ENCODE assay signal across 13 mouse cellular contexts in the genomic region with DNA sequence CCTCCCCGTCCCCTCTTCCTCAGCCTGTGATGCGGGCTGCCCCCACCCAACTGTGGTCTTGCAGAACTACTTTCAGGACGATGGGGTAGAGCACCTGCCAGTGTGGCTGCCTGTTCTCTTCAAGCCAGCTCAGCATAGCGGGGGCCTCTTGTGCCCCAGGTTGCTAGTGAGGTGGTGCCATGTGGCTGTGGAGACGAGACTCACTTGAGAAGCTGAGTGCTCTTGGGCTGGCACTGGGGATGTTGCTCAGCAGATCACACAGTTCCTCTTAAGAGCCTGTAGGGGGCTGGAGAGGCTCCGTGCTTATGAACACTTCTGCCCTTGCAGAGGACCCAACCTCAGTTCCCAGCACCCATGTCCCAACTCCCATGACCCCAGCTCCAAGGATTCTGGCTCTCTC. TPM values are rescaled to one million over a fixed set of nuclear protein-coding genes. Genes with fewer than 3 reads are reported as not detected.
DNase-seq lines count a peak whose midpoint lies in the region; ATAC-seq and TF ChIP-seq lines count a peak whose summit lies in the region.
"Had no signal": no experiment of that assay in that cellular context is flagged by ENCODE, and none has a peak within 500 bp of the region (broad histone marks: within the 10 kb centered on the region; RNA-seq: fewer than 3 reads in every experiment).

No protein-coding gene starts in this region.

- H3K36me3 ChIP-seq in stomach, embryonic 14.5 days (ENCODE audit: control insufficient read depth, insufficient read depth, low read length) = peaks cover 6% of the 10 kb centered on the region

- no peak for DNase-seq in layer of hippocampus, adult 2 months (ENCODE audit: low spot score in 2 of 2)
- no peak for DNase-seq in layer of hippocampus, adult 9-10 months (ENCODE audit: low spot score)
- peak; percentile 72 for DNase-seq in ES-CJ7 (ENCODE audit: low read depth, low spot score)
- peak; percentile 11 for DNase-seq in T-cell, adult 2 months (ENCODE audit: low spot score)
- no peak for DNase-seq in adrenal gland, postnatal 36 days
- no peak for DNase-seq in cerebellum, adult 9-11 months
- DNase-seq: gastrocnemius, postnatal 10 days; heart, postnatal 10 days; kidney, adult 8-10 months; right cerebral cortex, postnatal 14 days had no signal

- no peak overlapping the region for H3K4me3 ChIP-seq in layer of hippocampus, adult 2 months
- H3K4me3 ChIP-seq in stomach, embryonic 14.5 days (ENCODE audit: low read depth, low read length) = no peak overlapping the region
- H3K4me3 ChIP-seq: megakaryocyte, embryonic 14.5 days had no signal

- H3K4me1 ChIP-seq in stomach, embryonic 14.5 days (ENCODE audit: control insufficient read depth, insufficient read depth, low read length) = no peaks in the 10 kb centered on the region

- peak; percentile 53 for TF ChIP-seq CTCF in layer of hippocampus, adult 2 months (conservative IDR thresholded peaks at IDR 0.05)

- H3K4me2 ChIP-seq in stomach, embryonic 14.5 days (replicated peaks; ENCODE audit: low read depth, low read length) = no peak overlapping the region

- WGBS in stomach, embryonic 14.5 days = 83% methylated on average over 6 of the region's 6 CpGs

- 0 out of 2 replicates have a peak overlapping the region, but pooled peaks have one; percentile 6 for H3K9ac ChIP-seq in stomach, embryonic 14.5 days (replicated peaks; ENCODE audit: low read depth, low read length)

- no peak for ATAC-seq in stomach, embryonic 14.5 days (ENCODE audit: insufficient number of reproducible peaks, insufficient read depth, low FRiP score, low read depth)
- ATAC-seq: Patski had no signal

- no peak overlapping the region for H3K27ac ChIP-seq in layer of hippocampus, adult 2 months
- H3K27ac ChIP-seq in stomach, embryonic 14.5 days (ENCODE audit: low read length) = no peak overlapping the region

- no peaks in the 10 kb centered on the region for H3K9me3 ChIP-seq in stomach, embryonic 14.5 days (ENCODE audit: control insufficient read depth, low read depth, low read length)

- H3K27me3 ChIP-seq in stomach, embryonic 14.5 days (ENCODE audit: control insufficient read depth, insufficient read depth, low read length) = no peaks in the 10 kb centered on the region
- H3K27me3 ChIP-seq: megakaryocyte, embryonic 14.5 days; Patski had no signal

RNA-seq across cellular contexts. Expression of a gene that starts 19.7 kb away (rescaled TPM):
- 1 to 10 TPM in 1 of 2 experiments, under 1 TPM in 1; 0.74 to 1.1 TPM for total RNA-seq in layer of hippocampus, adult 2 months (2021)
- polyA plus RNA-seq in stomach, embryonic 14.5 days (2014; fragmentation: Nextera tagmentation; extraction: Ambion mirVana) = 0.13 and 0.41 TPM in 2 replicates
- 10 to 100 TPM; 29.3 to 50.8 TPM for total RNA-seq in adrenal gland, postnatal 36 days (2021)
- polyA plus RNA-seq: Patski had no signal

RNA-seq across cellular contexts. Expression of a gene that starts 29.2 kb away (rescaled TPM):
- total RNA-seq in layer of hippocampus, adult 2 months (2021) = 10 to 100 TPM; 78.9 to 81.5 TPM
- polyA plus RNA-seq in stomach, embryonic 14.5 days (2014; fragmentation: Nextera tagmentation; extraction: Ambion mirVana) = 79.5 and 80.8 TPM in 2 replicates
- 100 to 1,000 TPM; 112 to 130 TPM for total RNA-seq in adrenal gland, postnatal 36 days (2021)

RNA-seq across cellular contexts. Expression of a gene that starts 33.8 kb away (rescaled TPM):
- 10 to 100 TPM; 14.8 to 16.2 TPM for total RNA-seq in layer of hippocampus, adult 2 months (2021)
- polyA plus RNA-seq in stomach, embryonic 14.5 days (2014; fragmentation: Nextera tagmentation; extraction: Ambion mirVana) = 134 and 137 TPM in 2 replicates
- 10 to 100 TPM; 20.4 to 25.3 TPM for total RNA-seq in adrenal gland, postnatal 36 days (2021)

RNA-seq across cellular contexts. Expression of a gene that starts 49.9 kb away (rescaled TPM):
- total RNA-seq in layer of hippocampus, adult 2 months (2021) = 100 to 1,000 TPM; 587 to 618 TPM
- polyA plus RNA-seq in stomach, embryonic 14.5 days (2014; fragmentation: Nextera tagmentation; extraction: Ambion mirVana) = 287 and 333 TPM in 2 replicates
- total RNA-seq in adrenal gland, postnatal 36 days (2021) = 100 to 1,000 TPM; 249 to 251 TPM

RNA-seq across cellular contexts. Expression of a gene that starts 59.8 kb away (rescaled TPM):
- total RNA-seq in layer of hippocampus, adult 2 months (2021) = 10 to 100 TPM; 34.0 to 36.3 TPM
- polyA plus RNA-seq in stomach, embryonic 14.5 days (2014; fragmentation: Nextera tagmentation; extraction: Ambion mirVana) = 12.2 and 15.0 TPM in 2 replicates
- total RNA-seq in adrenal gland, postnatal 36 days (2021) = under 1 TPM; 0.17 to 0.76 TPM

Comparison
In these comparisons a context has a peak if more than half of its experiments do, and no peak if none do; other contexts are left out.
1. DNase-seq: peak in ES-CJ7 (single experiment) and T-cell, adult 2 months (single experiment); none in layer of hippocampus, adult 2 months (0 of 2), layer of hippocampus, adult 9-10 months (single experiment), adrenal gland, postnatal 36 days (0 of 2) and cerebellum, adult 9-11 months (single experiment).
2. RNA of a gene that starts 19.7 kb away (total RNA-seq): 29.3 to 50.8 TPM in adrenal gland, postnatal 36 days; 0.74 to 1.1 TPM in layer of hippocampus, adult 2 months; every median in the first group is over 10 times any median in the second.